Mouse (Mus musculus) natural killer cell, adult 2 months (primary cell): ENCODE measurements around the gene Tdp1.
"Not testable (repeated sequence)": the region's sequence is repeated elsewhere in the genome, so short reads cannot be mapped to it uniquely, and the experiment has no call there.

ENCODE experiments used
- DNase-seq, 2 experiments: peaks; one replicate each; pipeline ENCODE4 v3.0.0; 2022; ENCODE audit warnings: low spot score in 2 of 2

Tdp1 gene

DNA sequence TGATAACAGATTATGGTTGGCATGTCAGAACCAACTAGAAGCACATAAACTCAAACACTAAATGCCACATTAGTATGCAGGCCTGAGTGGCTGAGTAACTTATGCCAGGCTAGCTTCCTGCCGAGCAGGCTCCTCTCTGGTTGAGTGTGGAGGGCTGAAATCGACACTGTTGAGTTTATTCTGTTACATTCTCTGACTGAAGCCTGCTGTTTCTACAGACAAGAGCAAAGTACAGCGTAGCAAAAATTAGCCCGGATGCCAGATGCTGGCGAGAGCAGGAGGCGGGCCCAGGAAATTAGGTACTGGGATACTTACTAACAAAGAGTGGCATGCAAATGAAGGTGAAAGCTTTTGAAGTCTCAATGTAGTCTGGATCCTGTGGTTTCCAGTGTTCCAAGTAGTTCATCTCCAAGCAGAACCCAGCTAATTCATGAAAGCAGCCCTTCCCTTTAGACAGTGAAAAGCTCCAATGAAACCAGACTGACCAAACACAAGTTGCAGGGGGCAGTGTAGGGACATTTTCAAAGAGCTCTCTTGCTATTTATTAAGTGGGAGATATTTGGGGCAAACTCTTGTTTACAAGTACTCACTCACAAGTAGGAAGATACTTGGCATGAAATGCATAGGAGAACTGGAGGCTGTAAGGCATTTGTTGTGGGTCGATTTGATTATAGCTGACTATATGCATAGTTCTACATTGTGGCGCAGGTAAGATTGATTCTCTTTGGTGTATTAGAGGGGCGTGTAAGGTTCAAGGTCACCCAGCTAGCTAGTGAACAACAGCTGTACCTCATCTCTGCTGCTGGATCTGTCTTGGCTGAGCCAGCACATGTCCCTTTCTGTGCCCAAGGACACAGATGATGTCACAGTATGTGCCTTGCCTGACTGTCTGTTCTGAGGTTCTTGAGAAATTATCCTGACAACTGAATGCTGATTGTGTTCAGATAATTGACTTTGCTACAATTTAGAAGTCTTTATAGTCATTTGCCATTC, 74.0 kb downstream of the Tdp1 start:
- no peak for DNase-seq

DNA sequence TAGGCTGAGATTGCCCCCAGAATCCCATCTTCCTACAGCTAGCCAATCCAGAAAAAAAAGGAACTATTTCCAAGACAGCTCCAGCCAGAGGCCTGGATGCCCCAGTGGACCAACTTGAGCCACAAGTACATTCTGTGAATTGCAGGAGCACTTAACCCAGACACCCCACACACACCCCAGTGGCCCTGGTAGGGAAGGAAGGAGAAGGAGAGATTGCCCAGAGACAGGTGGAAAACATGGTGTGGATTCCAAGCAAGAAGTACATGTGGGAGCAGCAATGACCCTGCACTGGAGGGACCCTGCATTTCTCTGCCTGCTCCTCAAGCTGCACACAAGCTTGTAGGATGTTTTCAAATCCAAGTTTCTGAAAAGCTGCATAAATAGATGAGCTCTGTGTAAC, 75.0 kb downstream of the Tdp1 start:
- DNase-seq: no peak

DNA sequence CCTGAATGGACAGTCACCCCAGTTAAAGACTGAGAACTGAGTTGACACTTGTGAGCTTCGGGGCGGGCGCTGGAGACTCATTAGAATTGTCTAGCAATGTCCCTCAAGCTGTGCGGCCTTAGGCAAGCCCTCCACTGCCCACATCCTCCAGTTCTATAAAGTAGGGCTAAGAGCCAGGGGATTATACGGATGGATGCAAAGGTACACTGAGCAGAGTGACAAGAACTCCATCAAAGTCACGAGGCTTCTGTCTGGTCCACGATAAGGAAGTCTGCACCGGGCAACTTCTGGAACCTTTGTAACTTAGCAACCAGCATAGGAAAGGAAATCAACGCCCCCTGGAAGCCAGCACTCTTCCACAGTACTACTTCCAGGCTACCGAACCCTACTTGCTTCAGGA, 75.6 kb downstream of the Tdp1 start:
- DNase-seq: no peak

DNA sequence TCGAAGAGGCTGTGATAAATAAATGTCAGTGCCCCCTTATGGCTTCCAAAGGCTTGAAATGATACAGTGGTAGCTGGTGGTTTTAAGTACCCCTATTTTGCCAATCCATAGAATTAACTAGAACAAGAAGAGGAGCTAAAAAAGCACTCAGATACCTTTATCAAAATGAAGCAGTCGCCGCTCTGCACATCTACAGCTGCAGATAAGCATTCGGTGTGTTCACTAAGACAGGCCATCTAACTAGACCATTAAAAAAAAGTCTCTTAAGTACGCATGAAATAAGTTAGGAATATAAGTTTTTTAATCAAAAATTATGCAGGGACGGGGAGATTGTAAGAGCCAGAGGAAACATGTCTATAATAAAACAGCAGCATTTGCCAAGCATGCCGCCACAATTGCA, 76.4 kb downstream of the Tdp1 start:
- no peak for DNase-seq

DNA sequence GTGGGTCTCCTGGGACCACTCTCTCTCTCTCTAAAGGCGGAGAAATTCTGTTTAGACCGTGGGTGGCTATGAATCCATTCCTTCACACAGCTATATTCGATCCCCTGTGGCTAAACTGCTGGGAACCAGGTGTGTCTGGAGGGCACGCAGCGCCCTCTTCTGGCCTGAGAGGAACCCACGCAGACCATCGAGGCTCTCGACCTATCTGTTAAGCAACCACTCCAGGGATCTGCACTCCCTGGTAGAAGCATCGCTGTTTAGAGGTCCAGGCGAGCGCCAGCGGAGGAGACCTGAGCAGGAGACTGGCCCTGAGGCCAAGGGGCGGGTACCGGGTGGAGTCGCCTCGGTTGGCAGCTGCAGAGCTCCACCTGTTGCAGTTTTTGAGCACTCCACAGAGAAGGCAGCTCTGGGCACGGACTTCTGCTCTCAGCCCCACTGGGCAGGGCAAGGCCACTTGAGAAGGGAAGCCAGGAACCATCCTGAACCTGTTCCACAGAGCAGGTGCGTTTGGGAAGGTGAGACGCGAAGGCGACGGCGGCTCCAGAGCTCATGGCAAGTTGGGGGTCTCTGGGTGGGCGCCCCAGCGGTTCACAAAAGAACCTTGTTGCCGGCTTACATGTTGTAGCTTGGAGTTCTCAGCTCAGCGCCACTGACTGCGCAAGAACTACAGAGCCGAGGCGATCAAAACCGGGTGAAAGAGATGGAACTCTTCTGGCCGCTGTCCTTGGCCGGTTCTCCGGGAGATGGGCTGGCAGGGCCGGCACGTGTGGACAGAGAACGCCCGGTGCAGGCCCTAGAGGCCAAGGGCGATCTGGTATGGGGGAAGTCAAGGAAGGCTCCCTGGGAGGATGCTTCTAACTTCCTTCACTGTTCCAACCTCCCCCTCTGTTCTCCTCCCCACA, 80.2 kb downstream of the Tdp1 start, which contains the start of gene Kcnk13:
Gene Kcnk13 (plus strand): TSS at position 199 of the 902 bp plus-strand sequence.
- peak; percentile 53 to 74 for DNase-seq

DNA sequence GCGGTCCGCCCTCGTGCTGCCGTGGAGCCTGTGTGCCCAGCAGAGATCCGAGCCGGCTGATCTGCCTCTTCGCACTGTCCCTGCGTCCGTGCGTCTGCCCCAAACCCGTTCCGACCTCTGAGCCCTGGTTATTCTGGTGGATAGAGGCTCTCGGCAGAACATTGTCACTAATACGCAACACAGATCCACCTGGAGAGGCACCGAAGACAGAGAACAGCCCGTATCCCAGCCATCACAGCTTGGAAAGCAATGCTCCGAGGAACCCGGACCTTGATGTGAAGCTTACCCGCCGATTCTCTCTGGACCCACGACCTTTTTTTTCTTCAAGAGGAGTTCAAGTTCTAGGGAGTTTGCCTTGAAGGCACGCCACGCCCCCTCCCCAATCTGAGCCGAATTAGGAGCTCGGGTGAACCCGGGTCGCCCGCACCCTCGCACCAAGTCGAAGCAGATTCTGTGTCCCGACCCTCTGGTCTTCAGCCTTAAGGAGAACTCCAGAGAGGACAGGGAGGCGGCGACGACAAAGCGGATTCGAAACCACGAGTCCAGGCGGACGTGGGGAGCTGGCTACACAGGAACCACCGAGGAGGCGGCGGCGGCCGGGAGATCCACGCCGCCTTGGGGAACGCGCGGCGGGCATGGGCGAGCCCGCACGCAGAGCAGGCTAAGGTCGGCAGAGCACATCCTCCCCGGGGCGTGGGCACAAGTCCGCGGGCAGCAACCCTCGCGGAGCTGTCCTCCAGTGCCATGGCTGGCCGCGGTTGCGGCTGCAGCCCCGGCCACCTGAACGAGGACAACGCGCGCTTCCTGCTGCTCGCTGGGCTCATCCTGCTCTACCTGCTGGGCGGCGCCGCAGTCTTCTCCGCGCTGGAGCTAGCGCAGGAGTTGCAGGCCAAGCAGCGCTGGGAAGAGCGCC, 81.1 kb downstream of the Tdp1 start:
- DNase-seq: no peak

DNA sequence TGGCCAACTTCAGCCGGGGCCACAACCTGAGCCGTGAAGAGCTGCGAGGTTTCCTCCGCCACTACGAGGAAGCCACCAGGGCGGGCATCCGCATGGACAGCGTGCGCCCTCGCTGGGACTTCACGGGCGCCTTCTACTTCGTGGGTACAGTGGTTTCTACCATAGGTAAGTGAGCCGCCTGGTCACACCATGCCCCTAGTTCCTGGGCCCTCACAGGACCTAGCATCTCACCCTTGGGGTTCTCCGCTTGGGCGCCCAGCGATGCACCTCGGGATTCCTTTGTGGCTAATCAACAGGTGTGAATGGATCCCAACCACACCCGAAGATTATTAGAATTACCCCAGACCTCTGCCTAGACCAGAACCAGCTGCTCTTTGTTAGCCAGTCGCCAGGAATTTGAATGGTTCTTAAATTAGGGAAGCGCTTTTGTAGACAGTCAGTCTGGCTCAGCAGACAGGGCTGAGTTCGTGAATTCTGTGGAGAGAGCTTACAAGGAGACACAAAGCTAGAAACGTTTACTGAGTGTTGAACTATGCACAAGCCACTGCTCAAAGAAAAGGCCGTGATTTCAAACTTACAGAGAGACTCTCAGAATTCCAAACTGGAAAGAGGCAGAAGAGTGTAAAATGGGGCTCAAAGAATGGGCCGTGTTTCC, 81.9 kb downstream of the Tdp1 start:
- DNase-seq: peak in 1 of 2 experiments; percentile 9

DNA sequence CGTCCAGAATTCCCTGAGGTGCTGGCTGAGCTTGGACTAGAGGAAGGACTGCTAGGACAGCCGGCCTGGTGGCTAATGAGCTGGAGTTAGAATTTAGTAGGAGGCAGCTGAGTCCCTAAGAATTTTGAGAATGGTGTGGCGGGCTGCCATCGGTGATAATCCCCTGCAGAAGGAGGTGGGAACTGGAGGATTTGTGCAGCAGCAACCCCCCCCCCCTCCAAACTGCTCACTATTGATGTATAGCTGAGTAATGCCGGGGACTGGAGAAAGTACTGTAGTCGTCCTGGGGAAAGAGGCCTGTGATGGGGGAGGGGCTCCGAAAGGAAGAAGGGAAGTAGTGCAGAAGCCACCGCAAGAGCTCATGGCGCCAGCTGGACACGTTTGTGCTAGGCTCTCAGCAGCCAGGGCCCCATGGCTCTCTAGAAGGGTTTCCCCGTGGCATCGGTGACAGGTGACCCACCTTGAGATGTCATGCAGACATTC, 82.6 kb downstream of the Tdp1 start:
- no peak for DNase-seq

DNA sequence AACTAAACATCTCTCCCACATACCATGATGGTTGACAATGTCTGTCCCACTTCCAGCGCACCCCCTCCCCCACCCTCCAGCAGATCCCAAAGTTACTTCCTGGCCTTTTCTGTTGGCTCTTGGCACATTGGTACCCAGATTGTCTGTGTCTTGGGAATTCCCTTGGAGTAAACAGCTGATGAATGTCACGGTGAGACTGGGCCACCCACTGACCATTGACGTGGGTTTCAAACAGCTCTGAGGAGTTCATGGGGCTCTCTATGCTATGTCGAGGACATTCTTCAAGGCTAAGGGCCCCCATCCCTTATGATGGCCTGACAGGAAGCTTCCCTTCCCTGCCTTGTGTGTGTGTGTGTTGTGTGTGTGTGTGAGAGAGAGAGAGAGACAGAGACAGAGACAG, 85.6 kb downstream of the Tdp1 start:
- no peak for DNase-seq

DNA sequence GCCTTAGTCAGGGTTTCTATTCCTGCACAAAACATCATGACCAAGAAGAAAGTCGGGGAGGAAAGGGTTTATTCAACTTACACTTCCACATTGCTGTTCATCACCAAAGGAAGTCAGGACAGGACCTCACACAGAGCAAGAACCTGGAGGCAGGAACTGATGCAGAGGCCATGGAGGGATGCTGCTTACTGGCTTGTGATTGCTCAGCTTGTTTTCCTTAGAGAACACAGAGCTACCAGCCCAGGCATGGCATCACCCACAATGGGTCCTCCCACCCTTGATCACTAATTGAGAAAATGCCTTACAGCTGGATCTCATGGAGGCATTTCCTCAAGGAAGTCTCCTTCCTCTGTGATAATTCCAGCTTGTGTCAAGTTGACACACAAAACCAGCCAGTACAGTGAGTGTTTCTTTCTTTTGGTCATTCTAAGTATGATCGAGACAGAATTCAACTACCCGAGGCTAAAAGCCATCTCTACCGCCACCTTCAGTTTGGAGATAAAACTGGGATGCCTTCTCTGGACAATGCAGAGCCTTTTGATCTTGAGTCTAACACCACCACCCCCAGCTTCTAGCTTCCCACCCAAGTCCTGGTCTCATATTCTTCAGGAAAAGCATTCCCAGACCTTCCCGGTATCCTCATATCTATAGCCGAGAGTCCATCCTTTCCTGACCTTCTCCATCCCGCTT, 87.0 kb downstream of the Tdp1 start:
- not testable (repeated sequence) for DNase-seq

DNA sequence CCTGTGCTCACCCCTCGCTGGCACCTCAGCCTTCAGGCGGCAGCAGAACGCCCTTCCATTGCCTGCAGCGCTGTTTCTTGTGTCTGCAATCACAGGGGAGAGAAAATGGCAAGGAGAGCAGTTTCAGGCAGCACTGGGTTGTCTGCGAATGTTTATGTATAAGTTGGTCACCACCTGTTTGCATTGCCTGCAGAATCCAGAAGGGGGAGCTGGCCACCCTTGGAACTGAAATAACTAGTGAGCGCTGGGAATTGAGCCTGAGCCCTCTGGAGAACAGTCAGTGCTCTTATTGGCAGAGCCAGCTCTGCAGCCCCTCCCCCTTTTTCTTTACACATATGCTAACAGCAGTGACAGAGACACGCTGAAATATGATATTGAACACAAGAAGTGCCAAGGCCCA, 88.5 kb downstream of the Tdp1 start:
- DNase-seq: no peak

DNA sequence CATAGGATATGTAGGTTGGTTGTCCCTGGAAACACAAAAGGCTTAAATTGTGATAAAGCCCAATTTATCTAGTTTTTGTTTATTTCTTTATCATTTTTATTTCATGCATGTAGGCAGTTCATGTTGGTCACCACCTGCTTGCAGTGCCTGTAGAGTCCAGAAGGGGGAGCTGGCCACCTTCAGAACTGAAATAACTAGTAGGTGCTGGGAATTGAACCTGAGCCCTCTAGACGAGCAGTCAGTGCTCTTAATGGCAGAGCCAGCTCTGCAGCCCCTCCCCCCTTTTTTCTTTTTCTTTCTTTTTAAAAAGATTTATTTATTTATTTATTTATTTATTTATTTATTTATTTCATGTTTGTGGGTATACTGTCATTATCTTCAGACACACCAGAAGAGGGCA, 89.3 kb downstream of the Tdp1 start:
- no peak for DNase-seq

DNA sequence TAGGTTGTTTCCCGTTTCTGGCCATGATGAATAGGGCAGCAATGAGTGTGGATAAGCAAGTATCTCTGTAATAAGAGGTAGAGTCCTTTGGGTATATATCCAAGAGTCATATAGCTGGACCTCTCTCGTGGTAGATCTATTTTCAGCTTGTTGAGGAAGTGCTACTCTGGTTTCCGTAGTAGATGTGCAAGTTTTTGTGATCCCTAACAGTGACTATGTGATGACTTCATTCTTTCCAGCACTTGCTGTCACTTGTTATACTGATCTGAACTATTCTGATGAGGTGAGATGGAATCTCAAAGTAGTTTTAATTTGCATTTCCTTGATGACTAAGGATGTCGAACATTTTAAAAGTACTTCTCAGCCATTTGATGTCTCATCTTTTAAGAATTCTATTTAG, 95.2 kb downstream of the Tdp1 start:
- no peak for DNase-seq

DNA sequence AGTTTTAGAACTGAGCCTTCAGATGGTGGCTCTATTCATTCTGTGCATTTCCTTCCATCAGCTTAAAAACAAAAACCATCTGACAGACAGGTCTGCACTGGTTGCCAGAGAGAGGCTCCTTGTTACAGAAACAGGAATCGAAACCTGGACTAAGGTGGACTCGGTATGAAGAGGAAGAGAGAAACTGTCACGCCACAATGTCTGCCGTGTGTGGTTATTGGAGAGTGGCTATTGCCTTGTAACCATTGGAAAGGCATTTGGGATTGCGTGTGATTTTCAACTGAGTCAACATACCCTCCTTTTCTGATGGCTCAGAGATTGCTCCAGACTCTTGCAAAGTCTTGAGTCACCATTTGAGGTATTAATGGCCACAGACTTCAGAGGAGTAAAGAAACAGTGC, 102.5 kb downstream of the Tdp1 start:
- peak in 1 of 2 experiments; percentile 21 for DNase-seq

DNA sequence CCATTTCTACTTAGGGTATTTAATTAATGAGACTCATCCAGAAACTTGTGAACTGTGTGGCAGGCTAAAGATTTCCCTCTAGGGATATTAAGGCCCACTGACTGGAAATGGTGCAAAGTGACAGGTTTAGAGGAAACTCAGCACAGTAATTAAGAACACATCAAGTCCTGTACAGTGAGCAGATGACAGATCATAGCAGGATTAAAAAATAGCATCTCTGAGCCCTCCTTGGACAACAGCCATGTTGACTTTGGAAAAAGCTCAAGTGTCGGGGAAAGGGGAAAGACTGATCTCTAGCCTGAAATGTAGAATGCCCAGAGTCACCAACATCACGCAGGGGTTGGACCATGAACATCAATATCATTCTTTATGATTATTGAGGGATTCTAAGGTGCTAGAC, 103.8 kb downstream of the Tdp1 start:
- no peak for DNase-seq

DNA sequence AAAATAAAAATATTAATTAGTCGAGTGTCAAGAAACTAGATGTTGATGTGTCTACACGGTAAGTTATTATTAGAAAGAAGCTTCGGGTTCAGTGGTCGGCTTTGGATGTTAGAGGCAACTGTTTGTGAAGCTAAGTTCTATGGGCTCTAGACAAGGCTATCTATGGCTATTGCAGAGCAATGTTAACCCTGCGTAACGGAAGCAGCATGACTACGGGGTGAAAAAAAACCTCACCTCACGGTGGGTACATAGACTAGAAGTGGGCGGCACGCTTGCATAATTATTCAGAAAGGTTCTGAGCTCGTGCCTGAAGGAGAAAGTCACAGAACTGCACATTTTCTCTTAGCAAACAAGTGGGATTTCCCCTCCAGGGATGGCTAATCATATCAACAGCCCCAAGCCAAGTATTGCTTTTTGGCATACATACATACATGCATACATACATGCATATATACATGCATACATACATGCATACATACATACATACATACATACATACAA, 108.1 kb downstream of the Tdp1 start:
- DNase-seq: no peak

DNA sequence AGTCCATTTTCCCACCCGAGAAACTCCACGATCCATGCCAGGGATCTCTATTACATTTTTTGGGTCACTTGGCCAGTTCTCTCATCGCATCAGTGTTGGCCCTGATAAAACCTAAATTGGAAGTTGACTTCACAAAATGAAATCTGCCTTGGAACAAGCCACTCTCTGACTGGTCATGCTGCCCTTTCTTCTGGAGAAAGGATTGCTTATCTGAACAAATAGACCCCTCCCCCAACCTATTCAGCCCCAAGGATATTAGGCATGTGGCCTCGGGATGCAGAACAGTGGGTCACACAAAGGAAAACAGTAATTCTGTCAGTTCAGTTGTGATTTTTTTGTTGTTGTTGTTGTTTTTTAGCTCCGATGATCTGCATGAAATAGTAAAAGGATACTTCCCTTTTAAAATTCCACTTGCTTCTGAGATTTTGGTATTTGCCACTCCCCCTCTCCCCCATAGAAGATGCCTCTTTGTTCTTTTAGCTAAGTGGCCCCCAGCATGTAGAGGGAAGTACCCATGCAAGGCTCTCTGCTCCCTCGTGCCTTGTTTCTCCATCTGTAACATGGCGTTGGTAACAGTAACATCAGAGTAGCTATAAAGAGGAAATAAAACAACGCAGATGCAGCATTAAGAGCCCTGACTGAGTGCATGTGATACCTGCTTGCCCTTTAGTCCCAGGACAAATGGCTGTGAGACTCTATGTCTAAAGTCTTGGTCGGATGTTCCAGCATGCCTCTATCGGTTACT, 109.0 kb downstream of the Tdp1 start:
- DNase-seq: no peak

DNA sequence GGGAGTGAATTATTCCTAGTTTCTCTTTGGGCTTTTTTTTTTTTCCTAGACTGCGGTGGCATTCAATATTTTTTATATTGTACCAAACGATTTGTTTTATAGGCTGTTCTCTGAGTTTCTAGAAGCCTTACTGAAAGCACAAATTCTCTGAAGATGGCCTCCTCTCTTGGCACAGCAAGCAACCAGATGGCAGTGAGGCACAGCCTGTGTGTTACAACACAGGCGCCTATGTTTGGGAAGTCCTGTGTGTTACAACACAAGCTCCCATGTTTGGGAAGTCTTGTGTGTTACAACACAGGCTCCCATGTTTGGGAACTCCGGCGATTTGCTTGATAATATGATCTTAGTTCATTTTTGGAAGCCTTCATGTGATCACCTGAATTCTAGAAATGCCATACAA, 111.6 kb downstream of the Tdp1 start:
- DNase-seq: no peak

DNA sequence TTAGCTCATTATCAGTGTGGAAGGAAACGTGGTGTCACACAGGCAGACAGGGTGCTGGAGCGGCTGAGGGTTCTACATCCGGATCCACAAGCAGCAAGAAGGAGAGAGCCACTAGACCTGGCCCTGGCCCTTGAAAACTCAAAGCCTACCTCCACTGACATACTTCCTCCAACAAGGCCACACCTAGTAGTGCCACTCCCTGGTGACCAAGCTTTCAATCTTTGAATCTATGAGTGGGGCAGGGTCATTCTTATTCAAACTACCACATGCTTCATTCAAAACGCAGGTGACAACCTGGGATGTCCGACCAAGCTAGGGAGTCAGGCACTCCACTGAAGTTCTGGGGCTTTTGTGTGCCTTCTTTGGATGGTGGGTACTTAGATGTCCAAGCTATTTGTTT, 115.4 kb downstream of the Tdp1 start:
- no peak for DNase-seq
